Mouse (Mus musculus): ENCODE data around the gene Ptn. TPM values are rescaled to one million over a fixed set of nuclear protein-coding genes. Genes with fewer than 3 reads are reported as not detected.
"Not testable (repeated sequence)": the region's sequence is repeated elsewhere in the genome, so short reads cannot be mapped to it uniquely, and the experiment has no call there.

The Ptn gene
- total RNA-seq, 2 experiments from 2014 or later = 217 to 220 TPM

GRCm38 (mm10) chr6:36777039-36777438 lies 33.0 kb downstream of the Ptn start:
- H3K27ac ChIP-seq = peak overlapping the region; percentile 77
- DNase-seq (ENCODE audit: low spot score in 2 of 2) = no peak
- H3K4me3 ChIP-seq = no peak overlapping the region
- no peak for TF ChIP-seq CTCF (conservative IDR thresholded peaks at IDR 0.05)

GRCm38 (mm10) chr6:36775647-36776360 lies 34.2 kb downstream of the Ptn start:
- DNase-seq (ENCODE audit: low spot score in 2 of 2) = no peak
- no peak overlapping the region for H3K4me3 ChIP-seq
- H3K27ac ChIP-seq = peak overlapping the region; percentile 77
- no peak for TF ChIP-seq CTCF (conservative IDR thresholded peaks at IDR 0.05)

- no peak for TF ChIP-seq CTCF (conservative IDR thresholded peaks at IDR 0.05)
- H3K4me3 ChIP-seq = no peak overlapping the region
- H3K27ac ChIP-seq = no peak overlapping the region; the same call in 1 of the 2 replicates
- no peak for DNase-seq (ENCODE audit: low spot score in 2 of 2)
These were observed 37.5 kb downstream of the Ptn start for GRCm38 (mm10) chr6:36772541-36772940.

GRCm38 (mm10) chr6:36769012-36769411 lies 41.0 kb downstream of the Ptn start:
- no peak for TF ChIP-seq CTCF (conservative IDR thresholded peaks at IDR 0.05)
- Histone ChIP-seq H3K27ac (peak overlapping the region; percentile 39; the same call in 1 of the 2 replicates), H3K4me3 (no peak overlapping the region)
- DNase-seq (ENCODE audit: low spot score in 2 of 2) = no peak

GRCm38 (mm10) chr6:36766941-36767340 lies 43.1 kb downstream of the Ptn start:
- 0 out of 2 replicates have a peak, but pooled peaks have one; percentile 6 for TF ChIP-seq CTCF (conservative IDR thresholded peaks at IDR 0.05)
- no peak overlapping the region for H3K4me3 ChIP-seq
- DNase-seq (ENCODE audit: low spot score in 2 of 2) = no peak
- H3K27ac ChIP-seq = peak overlapping the region; percentile 57; the same call in 1 of the 2 replicates

GRCm38 (mm10) chr6:36755001-36755885 lies 54.8 kb downstream of the Ptn start:
- TF ChIP-seq CTCF (conservative IDR thresholded peaks at IDR 0.05) = no peak
- H3K4me3 ChIP-seq = no peak overlapping the region
- peak overlapping the region; percentile 79 for H3K27ac ChIP-seq
- peak in 1 of 2 experiments; percentile 35 for DNase-seq (ENCODE audit: low spot score in 2 of 2)

GRCm38 (mm10) chr6:36752887-36753286 lies 57.1 kb downstream of the Ptn start:
- peak overlapping the region; percentile 58 for H3K27ac ChIP-seq
- TF ChIP-seq CTCF (conservative IDR thresholded peaks at IDR 0.05) = no peak
- no peak for DNase-seq (ENCODE audit: low spot score in 2 of 2)

GRCm38 (mm10) chr6:36739811-36740210 lies 70.2 kb downstream of the Ptn start:
- Histone ChIP-seq H3K27ac (0 out of 2 replicates have a peak overlapping the region, but pooled peaks have one; percentile 28), H3K4me3 (no peak overlapping the region)
- no peak for DNase-seq (ENCODE audit: low spot score in 2 of 2)
- TF ChIP-seq CTCF (conservative IDR thresholded peaks at IDR 0.05) = no peak

More at GRCm38 (mm10) chr6:36752887-36753286, 57.1 kb downstream of the Ptn start:
- no peak overlapping the region for H3K4me3 ChIP-seq

GRCm38 (mm10) chr6:36736763-36737162 lies 73.3 kb downstream of the Ptn start:
- no peak for DNase-seq (ENCODE audit: low spot score in 2 of 2)
- TF ChIP-seq CTCF (conservative IDR thresholded peaks at IDR 0.05) = no peak
- Histone ChIP-seq H3K27ac (peak overlapping the region; percentile 40; the same call in 1 of the 2 replicates), H3K4me3 (no peak overlapping the region)

- H3K27ac ChIP-seq = 0 out of 2 replicates have a peak overlapping the region, but pooled peaks have one; percentile 40
- not testable (repeated sequence) for DNase-seq (ENCODE audit: low spot score in 2 of 2); H3K4me3 ChIP-seq
These were observed 74.4 kb downstream of the Ptn start for GRCm38 (mm10) chr6:36735622-36736021.

- not testable (repeated sequence) for H3K27ac ChIP-seq; H3K4me3 ChIP-seq; DNase-seq (ENCODE audit: low spot score in 2 of 2)
These were observed 80.2 kb downstream of the Ptn start for GRCm38 (mm10) chr6:36729811-36730210.

- peak overlapping the region; percentile 43; the same call in 1 of the 2 replicates for H3K27ac ChIP-seq
- DNase-seq (ENCODE audit: low spot score in 2 of 2) = no peak
- no peak overlapping the region for H3K4me3 ChIP-seq
- TF ChIP-seq CTCF (conservative IDR thresholded peaks at IDR 0.05) = no peak
These were observed 81.9 kb downstream of the Ptn start for GRCm38 (mm10) chr6:36728079-36728478.

- Histone ChIP-seq H3K27ac (peak overlapping the region; percentile 84), H3K4me3 (no peak overlapping the region)
- TF ChIP-seq CTCF (conservative IDR thresholded peaks at IDR 0.05) = no peak
- no peak for DNase-seq (ENCODE audit: low spot score in 2 of 2)
These were observed 84.4 kb downstream of the Ptn start for GRCm38 (mm10) chr6:36725509-36726160.

Data from layer of hippocampus, adult 2 months (tissue).